Mouse (Mus musculus) activated CD4-positive, CD25-positive, alpha-beta regulatory T cell, adult 9 weeks (primary cell): ENCODE results near the gene Dusp14. TPM values are rescaled to one million over a fixed set of nuclear protein-coding genes. Genes with fewer than 3 reads are reported as not detected.

Source experiments
- polyA plus RNA-seq: library from polyadenylated mRNA; unstranded; fragments of 100-300 nt; shearing (Covaris generic); gene quantifications from one replicate; pipeline ENCODE4 v1.2.1, GENCODE M21; 2017

Dusp14 gene
- 8.3 TPM for polyA plus RNA-seq

DNA sequence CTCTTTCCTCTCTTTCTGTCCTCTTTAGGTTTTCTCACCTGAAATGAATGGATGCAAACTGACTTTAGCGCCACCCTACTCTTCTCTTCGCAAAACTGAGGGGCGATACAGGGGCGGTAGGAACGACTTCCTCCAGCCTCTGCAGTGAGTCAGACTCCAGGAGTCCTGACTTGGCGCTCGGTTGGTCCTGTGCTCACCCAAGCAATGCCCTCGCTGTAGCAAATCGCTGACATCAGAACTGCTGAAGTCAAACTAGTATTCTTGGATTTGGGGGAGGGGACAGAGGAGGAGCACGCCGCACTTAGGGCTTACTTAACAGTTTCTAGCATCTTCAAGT, at the start of gene Dusp14:
TSS of gene Dusp14 (minus strand) at position 228 of the 337 bp plus-strand sequence.

Other genes starting within 250 kb of the Dusp14 start
- 0.40 TPM for gene Hnf1b, start 219.2 kb downstream of the Dusp14 start, polyA plus RNA-seq
- 64.9 TPM for gene Ddx52, start 127.2 kb downstream of the Dusp14 start, polyA plus RNA-seq
- 8.3 TPM for gene Synrg, start 104.8 kb downstream of the Dusp14 start, polyA plus RNA-seq
- gene Tada2a, start 60.3 kb upstream of the Dusp14 start, polyA plus RNA-seq = 10.9 TPM
- gene Acaca, start 60.4 kb upstream of the Dusp14 start, polyA plus RNA-seq = 8.7 TPM
- gene Gm11437, start 98.2 kb upstream of the Dusp14 start, polyA plus RNA-seq = not detected